In genomic region chr11:61410129-61410528, GRCm38 (mm10) we compare ENCODE assay signal across 8 mouse cellular contexts. TPM values are rescaled to one million over a fixed set of nuclear protein-coding genes. Genes with fewer than 3 reads are reported as not detected.
DNase-seq lines count a peak whose midpoint lies in the region; ATAC-seq and TF ChIP-seq lines count a peak whose summit lies in the region.

No protein-coding gene starts in this region.

- H3K4me2 ChIP-seq in neural tube, embryonic 15.5 days = no peak overlapping the region
- no peak overlapping the region for H3K4me2 ChIP-seq in lung, embryonic 14.5 days

- H3K9ac ChIP-seq in neural tube, embryonic 15.5 days (replicated peaks) = no peak overlapping the region
- H3K9ac ChIP-seq in lung, embryonic 14.5 days = no peak overlapping the region

- H3K9me3 ChIP-seq in neural tube, embryonic 15.5 days (replicated peaks) = no peaks in the 10 kb centered on the region
- H3K9me3 ChIP-seq in lung, embryonic 14.5 days (ENCODE audit: low read depth, low read length) = no peaks in the 10 kb centered on the region; the same call in 1 of the 2 replicates

- whole genome bisulfite sequencing in neural tube, embryonic 15.5 days = 0% methylated on average over 1 of the region's 1 CpGs
- 0% methylated on average over 1 of the region's 1 CpGs for WGBS in lung, embryonic 14.5 days

- H3K27ac ChIP-seq in neural tube, embryonic 15.5 days (replicated peaks) = no peak overlapping the region; the same call in 1 of the 2 replicates
- peak overlapping the region; percentile 99; the same call in 1 of the 2 replicates for H3K27ac ChIP-seq in gastrocnemius, adult 2 months
- H3K27ac ChIP-seq in lung, embryonic 14.5 days (ENCODE audit: low read depth) = no peak overlapping the region

- DNase-seq in neural tube, embryonic 10.5 days (ENCODE audit: extremely low spot score, low spot score) = peak; percentile 94
- peak; percentile 92 to 97 for DNase-seq in cerebellum, adult 18-20 months
- DNase-seq in gastrocnemius, adult 2 months = peak; percentile 85
- peak; percentile 90 to 93 for DNase-seq in kidney, postnatal 4 days
- peak; percentile 92 for DNase-seq in lung, embryonic 14.5 days
- peak; percentile 82 for DNase-seq in right cerebral cortex, postnatal 14 days
- peak; percentile 89 for DNase-seq in urinary bladder, postnatal 25 days (ENCODE audit: low spot score)

- H3K27me3 ChIP-seq in neural tube, embryonic 15.5 days (replicated peaks) = no peaks in the 10 kb centered on the region
- H3K27me3 ChIP-seq in lung, embryonic 14.5 days (ENCODE audit: insufficient read depth, low read length) = no peaks in the 10 kb centered on the region

- H3K36me3 ChIP-seq in neural tube, embryonic 15.5 days = no peaks in the 10 kb centered on the region
- no peaks in the 10 kb centered on the region for H3K36me3 ChIP-seq in lung, embryonic 14.5 days (ENCODE audit: insufficient read depth)

- intact Hi-C loops in gastrocnemius, adult 2 months (cut with DNase I) = loop anchor here (1.0 to 10.0 kb wide), 3 partner anchors 61 to 305 kb away; no protein-coding TSS in a partner anchor

- peaks cover 17% of the 10 kb centered on the region for H3K4me1 ChIP-seq in neural tube, embryonic 15.5 days
- H3K4me1 ChIP-seq in lung, embryonic 14.5 days (ENCODE audit: insufficient read depth) = no peaks in the 10 kb centered on the region

- no peak for ATAC-seq in neural tube, embryonic 15.5 days (ENCODE audit: low FRiP score)
- ATAC-seq in lung, embryonic 14.5 days (ENCODE audit: insufficient read depth) = no peak

- no peak; the same call in 1 of the 2 replicates for TF ChIP-seq CTCF in gastrocnemius, adult 2 months (IDR thresholded peaks at IDR 0.05)
- TF ChIP-seq CTCF in lung, embryonic 14.5 days (IDR thresholded peaks at IDR 0.05; ENCODE audit: low read depth) = peak; percentile 98

- H3K4me3 ChIP-seq in neural tube, embryonic 15.5 days (replicated peaks) = no peak overlapping the region
- no peak overlapping the region for H3K4me3 ChIP-seq in gastrocnemius, adult 2 months
- H3K4me3 ChIP-seq in lung, embryonic 14.5 days (ENCODE audit: low read depth, low read length) = no peak overlapping the region

RNA-seq across cellular contexts. Expression of gene Slc47a1, which starts 32.0 kb away (rescaled TPM):
- polyA plus RNA-seq in neural tube, embryonic 15.5 days (2015; fragmentation: Nextera tagmentation; extraction: Ambion mirVana) = 0.35 and 0.47 TPM in 2 replicates
- total RNA-seq in gastrocnemius, adult 2 months (2021) = 10 to 100 TPM; 13.4 to 24.4 TPM
- 0.76 and 1.5 TPM in 2 replicates for polyA plus RNA-seq in lung, embryonic 14.5 days (2014; fragmentation: Nextera tagmentation; extraction: Ambion mirVana)

RNA-seq across cellular contexts. Expression of gene Rnf112, which starts 43.8 kb away (rescaled TPM):
- polyA plus RNA-seq in neural tube, embryonic 15.5 days (2015; fragmentation: Nextera tagmentation; extraction: Ambion mirVana) = 24.1 and 32.9 TPM in 2 replicates
- total RNA-seq in gastrocnemius, adult 2 months (2021) = under 1 TPM in 1 of 2 experiments, not detected in 1; 0.11 TPM
- polyA plus RNA-seq in lung, embryonic 14.5 days (2014; fragmentation: Nextera tagmentation; extraction: Ambion mirVana) = 0.31 and 0.42 TPM in 2 replicates

Comparison
In these comparisons a context has a peak if more than half of its experiments do, and no peak if none do; other contexts are left out.
1. RNA of gene Rnf112, which starts 43.8 kb away (polyA plus RNA-seq): 24.1 to 32.9 TPM in neural tube, embryonic 15.5 days; 0.31 to 0.42 TPM in lung, embryonic 14.5 days; every median in the first group is over 10 times any median in the second.
2. Peak in every context shown above with its lines, with median percentiles within 50 percentile points of each other: DNase-seq.